Mouse (Mus musculus) spleen, adult 2 months (tissue): ENCODE results near the gene Sirt5.

Experiments
- CTCF ChIP-seq: fragments of 200-500 bp; IDR thresholded peaks from 2 replicates; pipeline ENCODE4 v1.5.1; 2011; ENCODE audit warnings: mild to moderate bottlenecking, inconsistent platforms; ENCODE audit not compliant: insufficient read depth, insufficient read length, insufficient replicate concordance; ENCODE audit errors: extremely low read depth
- POLR2A ChIP-seq: fragments of 200-500 bp; IDR thresholded peaks from 2 replicates; pipeline ENCODE4 v1.6.1; 2011; ENCODE audit warnings: low read depth, low read length, inconsistent platforms

DNA sequence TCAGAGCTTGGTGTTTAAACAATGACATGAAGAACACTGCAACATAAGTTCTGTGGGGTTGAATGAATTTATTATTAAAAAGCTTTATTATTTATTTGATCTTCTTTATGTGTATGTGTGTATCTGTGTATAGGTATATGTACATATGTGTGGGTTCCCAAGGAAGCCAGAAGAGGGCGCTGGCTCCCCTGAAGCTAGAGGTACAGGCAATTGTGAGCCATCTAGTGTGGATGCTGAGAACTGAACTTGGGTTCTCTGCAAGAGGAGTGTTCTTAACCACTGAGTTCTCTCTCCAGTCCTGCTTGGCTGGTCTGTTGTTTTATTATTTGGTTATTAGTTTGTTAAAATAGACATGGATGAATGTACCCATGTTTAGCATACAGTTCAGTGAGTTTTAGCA, 7.6 kb downstream of the Sirt5 start:
- TF ChIP-seq CTCF = no peak
- TF ChIP-seq POLR2A = no peak
